Mouse (Mus musculus) limb, embryonic 10.5 days (tissue): ENCODE data around the gene Usp20. TPM values are rescaled to one million over a fixed set of nuclear protein-coding genes. Genes with fewer than 3 reads are reported as not detected.
"Not testable (repeated sequence)": the region's sequence is repeated elsewhere in the genome, so short reads cannot be mapped to it uniquely, and the experiment has no call there.

Experiments used
- DNase-seq: peaks from one replicate; pipeline ENCODE4 v3.0.0-alpha.2; 2017; ENCODE audit warnings: low spot score
- H3K27ac ChIP-seq: fragments of 300-500 bp; sonication (generic); 2 replicates; pipeline ENCODE4 v1.5.1; 2016; ENCODE audit warnings: mild to moderate bottlenecking
- H3K27me3 ChIP-seq: fragments of 300-500 bp; sonication (generic); 2 replicates; pipeline ENCODE4 v1.6.1; 2016; ENCODE audit warnings: low read depth, mild to moderate bottlenecking; ENCODE audit not compliant: poor library complexity, severe bottlenecking
- H3K36me3 ChIP-seq: fragments of 300-500 bp; sonication (generic); 2 replicates; pipeline ENCODE4 v1.6.1; 2016; ENCODE audit warnings: mild to moderate bottlenecking, moderate library complexity
- H3K4me1 ChIP-seq: fragments of 300-500 bp; sonication (generic); 2 replicates; pipeline ENCODE4 v1.6.1; 2016
- H3K4me3 ChIP-seq: fragments of 300-500 bp; sonication (generic); 2 replicates; pipeline ENCODE4 v1.5.1; 2016; ENCODE audit warnings: mild to moderate bottlenecking, moderate library complexity
- H3K9me3 ChIP-seq: fragments of 300-500 bp; sonication (generic); replicated peaks from 2 replicates; pipeline ENCODE4 v1.6.1; 2016; ENCODE audit warnings: mild to moderate bottlenecking
- WGBS: fragments of 180-500 bp; shearing (Covaris S2); methylation state at CpG from one replicate; pipeline ENCODE4 v1.1.7; 2016; 5-methylcytosine and 5-hydroxymethylcytosine counted together
- polyA plus RNA-seq: library from polyadenylated mRNA; unstranded; fragments of >200 nt; fragmentation: Nextera tagmentation; extraction: Ambion mirVana; gene quantifications from 2 replicates; pipeline ENCODE4 v1.2.1, GENCODE M21; 2016

The Usp20 gene
- polyA plus RNA-seq: 10.9 and 18.1 TPM in 2 replicates

DNA sequence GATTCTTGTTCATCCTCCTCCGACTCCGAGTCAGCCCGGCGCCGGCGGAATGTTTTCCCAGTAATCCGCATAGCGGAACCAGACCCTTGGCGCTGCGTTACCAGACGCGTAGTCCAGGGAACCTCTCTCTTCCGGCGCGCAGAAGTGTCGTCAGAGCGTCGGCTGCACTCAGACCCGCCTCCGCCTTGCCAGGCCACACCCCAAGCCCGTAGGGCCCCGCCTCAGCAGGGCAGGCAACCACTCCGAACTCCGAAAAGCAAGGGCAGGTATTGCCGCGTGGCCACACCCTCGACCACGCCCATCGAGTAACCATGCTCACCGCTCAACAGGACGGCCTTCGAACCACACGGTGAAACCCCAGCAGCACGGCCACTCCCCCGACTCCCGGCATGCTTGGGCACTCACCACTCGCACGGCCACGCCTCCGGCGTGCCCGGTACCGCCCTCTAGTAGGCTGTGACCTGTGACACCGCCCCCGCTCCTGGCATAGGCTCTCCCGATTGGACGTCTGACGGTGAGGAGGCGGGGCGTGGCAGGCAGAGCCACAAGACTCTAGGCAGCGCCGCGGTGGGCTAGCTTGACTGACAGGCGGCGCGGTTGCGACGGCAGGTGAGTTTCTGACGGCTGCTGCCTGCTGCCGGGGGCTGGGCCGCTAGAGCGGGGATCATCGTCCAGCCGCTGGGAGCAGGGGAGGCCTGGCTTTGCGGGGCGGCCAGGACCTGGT is at the start of gene Usp20, which contains the start of gene BC005624:
Gene Usp20 (plus strand): TSS at position 490 of the 724 bp plus-strand sequence.
Gene BC005624 (minus strand): TSS at position 412 of the 724 bp plus-strand sequence.
- under 1% methylated on average over 66 of the region's 66 CpGs for WGBS
- Histone ChIP-seq H3K9me3 (no peaks in the 10 kb centered on the region), H3K4me1 (peaks cover 32% of the 10 kb centered on the region), H3K27ac (peak within 1 kb of the TSS; percentile 77), H3K36me3 (peaks cover 32% of the 10 kb centered on the region), H3K4me3 (peak within 1 kb of the TSS; percentile 88), H3K27me3 (no peaks in the 10 kb centered on the region)
- peak; percentile 98 for DNase-seq

DNA sequence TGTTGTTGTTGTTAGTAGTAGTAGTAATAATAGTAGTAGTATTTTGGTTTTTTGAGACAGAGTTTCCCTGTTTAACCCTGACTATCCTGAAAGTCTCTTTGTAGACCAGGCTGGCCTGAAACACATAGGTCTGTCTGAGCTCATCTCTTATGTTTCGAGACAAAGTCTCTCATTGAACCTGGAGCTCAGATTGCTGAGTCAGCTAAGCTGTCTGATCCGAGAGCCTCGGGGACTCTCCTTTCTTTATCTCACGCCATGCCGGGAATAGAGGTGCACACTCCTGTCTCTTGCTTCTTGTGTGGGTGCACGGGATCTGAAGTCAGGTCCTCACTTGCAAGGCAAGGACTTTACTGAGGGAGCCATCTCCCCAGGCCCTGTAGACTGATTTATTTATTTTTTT is 49.0 kb upstream of the Usp20 start:
- 85% methylated on average over 6 of the region's 6 CpGs for WGBS
- Histone ChIP-seq H3K4me3 (no peak overlapping the region), H3K36me3 (no peaks in the 10 kb centered on the region), H3K4me1 (peaks cover 20% of the 10 kb centered on the region), H3K27me3 (no peaks in the 10 kb centered on the region), H3K9me3 (no peaks in the 10 kb centered on the region), H3K27ac (no peak overlapping the region)
- DNase-seq: no peak

DNA sequence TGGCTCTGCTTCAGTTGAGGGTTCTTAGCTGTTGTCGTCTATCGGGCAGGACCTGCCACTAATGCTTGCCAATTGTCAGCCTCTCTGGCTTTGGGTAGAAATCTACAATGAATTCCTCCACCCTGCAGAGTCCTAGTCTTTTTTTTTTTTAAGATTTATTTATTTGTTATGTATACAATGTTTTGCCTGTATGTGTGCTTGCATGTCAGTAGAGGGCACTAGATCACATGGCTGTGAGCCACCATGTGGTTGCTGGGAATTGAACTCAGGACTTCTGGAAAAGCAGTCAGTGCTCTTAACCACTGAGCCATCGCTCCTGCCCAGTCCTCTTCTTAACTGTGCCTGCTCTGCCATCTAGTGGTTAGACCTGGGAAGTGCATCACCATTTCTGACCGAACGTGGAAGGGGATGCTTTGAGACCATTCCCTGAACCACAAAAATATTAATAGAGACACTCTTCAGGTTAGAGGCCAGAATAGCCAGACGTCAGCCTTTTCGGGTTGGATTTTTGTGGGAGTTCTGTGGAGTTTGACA is 48.1 kb upstream of the Usp20 start:
- peak; percentile 83 for DNase-seq
- Histone ChIP-seq H3K4me1 (peaks cover 11% of the 10 kb centered on the region), H3K27ac (no peak overlapping the region), H3K27me3 (no peaks in the 10 kb centered on the region), H3K36me3 (no peaks in the 10 kb centered on the region), H3K4me3 (no peak overlapping the region), H3K9me3 (no peaks in the 10 kb centered on the region)
- 24% methylated on average over 7 of the region's 7 CpGs for WGBS

DNA sequence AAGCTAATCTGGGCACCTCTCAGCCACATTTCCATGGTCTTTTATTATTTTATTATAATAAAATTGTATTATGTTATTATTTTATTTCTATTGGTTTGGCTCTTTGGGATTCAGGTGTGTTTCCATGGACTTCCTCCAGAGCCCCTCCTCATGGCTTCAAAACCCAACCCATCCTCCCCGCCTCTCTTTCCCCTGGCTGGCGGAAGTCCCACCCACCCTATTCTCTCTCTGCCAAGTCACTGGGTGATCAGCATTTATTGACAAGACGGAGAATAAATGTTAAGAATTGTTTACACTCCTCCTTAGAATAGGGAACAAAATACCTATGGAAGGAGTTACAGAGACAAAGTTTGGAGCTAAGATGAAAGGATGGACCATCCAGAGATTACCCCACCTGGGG is 45.3 kb upstream of the Usp20 start:
- Histone ChIP-seq H3K27me3 (no peaks in the 10 kb centered on the region), H3K4me3 (no peak overlapping the region), H3K27ac (no peak overlapping the region), H3K36me3 (no peaks in the 10 kb centered on the region), H3K9me3 (no peaks in the 10 kb centered on the region), H3K4me1 (no peaks in the 10 kb centered on the region)
- 81% methylated on average over 3 of the region's 3 CpGs for WGBS
- no peak for DNase-seq

DNA sequence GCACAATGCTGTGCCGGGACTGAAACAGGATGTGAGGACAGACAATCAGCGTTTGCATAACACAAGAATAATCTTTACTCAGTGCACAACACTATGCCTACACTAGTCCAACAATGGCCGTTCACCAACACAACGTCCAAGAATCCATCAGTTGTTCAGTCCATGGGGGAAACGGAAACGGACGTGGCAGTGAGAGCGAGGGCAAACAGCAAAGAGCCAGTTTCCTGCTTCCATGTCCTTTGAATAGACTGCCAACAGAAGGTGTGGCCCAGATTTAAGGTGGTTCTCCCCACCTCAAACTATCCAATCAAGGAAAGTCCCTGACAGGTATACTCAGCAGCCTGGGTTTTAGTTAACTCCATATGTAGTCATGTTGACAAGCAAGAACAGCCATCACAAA is 44.3 kb upstream of the Usp20 start:
- Histone ChIP-seq H3K36me3 (no peaks in the 10 kb centered on the region), H3K9me3 (no peaks in the 10 kb centered on the region), H3K27ac (no peak overlapping the region), H3K27me3 (no peaks in the 10 kb centered on the region), H3K4me1 (peaks cover 2% of the 10 kb centered on the region; the same call in 1 of the 2 replicates), H3K4me3 (no peak overlapping the region)
- WGBS: 92% methylated on average over 8 of the region's 8 CpGs
- DNase-seq: no peak

DNA sequence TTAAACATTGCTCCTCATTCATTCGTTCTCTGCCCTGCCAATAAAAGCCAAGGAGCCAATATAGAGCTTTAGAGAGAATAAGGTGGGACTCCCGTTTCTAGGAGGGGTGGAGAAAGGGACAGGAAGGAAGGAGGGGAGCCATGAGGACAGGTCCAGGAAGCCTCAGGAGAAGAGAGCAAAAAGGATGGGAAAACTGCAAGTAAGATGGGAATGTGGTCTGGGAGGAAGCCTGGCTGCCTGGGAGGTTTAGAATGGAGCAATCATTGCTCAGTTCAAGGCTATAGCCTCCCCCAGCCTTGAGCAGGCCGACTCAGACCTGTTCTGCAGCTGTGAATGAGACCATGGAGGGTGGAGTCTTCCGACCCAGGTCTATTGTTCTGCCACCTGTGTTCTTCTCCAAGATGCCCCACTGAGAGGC is 43.5 kb upstream of the Usp20 start:
- DNase-seq: no peak
- Histone ChIP-seq H3K4me3 (no peak overlapping the region), H3K9me3 (no peaks in the 10 kb centered on the region), H3K27me3 (no peaks in the 10 kb centered on the region), H3K4me1 (peaks cover 2% of the 10 kb centered on the region; the same call in 1 of the 2 replicates), H3K27ac (no peak overlapping the region), H3K36me3 (no peaks in the 10 kb centered on the region)
- WGBS: 50% methylated on average over 4 of the region's 4 CpGs

DNA sequence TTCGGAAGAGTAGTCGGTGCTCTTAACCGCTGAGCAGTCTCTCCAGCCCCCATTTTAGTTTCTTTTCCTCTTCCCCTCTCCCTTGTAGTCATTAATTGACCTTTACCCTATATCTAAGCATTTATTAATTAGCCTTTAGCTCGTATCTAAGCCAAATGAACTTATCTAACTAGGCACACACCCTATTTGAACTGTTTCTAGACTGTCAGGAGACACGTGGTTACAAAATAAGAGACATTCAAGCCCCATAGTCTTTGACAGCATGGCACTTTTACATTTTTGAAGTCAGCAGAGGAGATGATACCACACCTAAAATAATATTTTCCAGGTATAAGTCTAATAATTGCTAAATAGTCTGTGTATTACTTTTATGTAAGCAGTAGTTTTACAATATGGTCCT is 40.5 kb upstream of the Usp20 start:
- DNase-seq: no peak
- Histone ChIP-seq H3K4me1 (peaks cover 2% of the 10 kb centered on the region; the same call in 1 of the 2 replicates), H3K36me3 (no peaks in the 10 kb centered on the region), H3K27me3 (no peaks in the 10 kb centered on the region), H3K9me3 (no peaks in the 10 kb centered on the region), H3K4me3 (no peak overlapping the region), H3K27ac (no peak overlapping the region)
- 90% methylated on average over 5 of the region's 5 CpGs for WGBS

DNA sequence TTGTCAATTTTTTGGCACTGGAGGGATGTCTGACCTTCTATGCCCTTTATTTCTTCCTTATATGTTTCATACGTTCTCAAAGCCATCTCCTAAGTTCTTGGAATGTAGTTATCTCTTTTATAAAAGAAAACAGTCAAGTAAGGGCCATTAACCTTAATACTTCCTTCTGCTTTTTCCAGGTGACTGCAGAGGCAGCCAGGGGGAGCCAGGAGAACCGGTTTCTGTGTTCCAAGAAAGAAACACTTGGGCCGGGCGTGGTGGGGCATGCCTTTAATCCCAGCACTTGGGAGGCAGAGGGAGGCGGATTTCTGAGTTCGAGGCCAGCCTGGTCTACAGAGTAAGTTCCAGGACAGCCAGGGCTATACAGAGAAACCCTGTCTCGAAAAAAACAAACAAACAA is 40.0 kb upstream of the Usp20 start:
- DNase-seq, H3K36me3 ChIP-seq, H3K4me3 ChIP-seq, H3K27me3 ChIP-seq, H3K4me1 ChIP-seq, H3K9me3 ChIP-seq, H3K27ac ChIP-seq: not testable (repeated sequence)
- 58% methylated on average over 7 of the region's 7 CpGs for WGBS

DNA sequence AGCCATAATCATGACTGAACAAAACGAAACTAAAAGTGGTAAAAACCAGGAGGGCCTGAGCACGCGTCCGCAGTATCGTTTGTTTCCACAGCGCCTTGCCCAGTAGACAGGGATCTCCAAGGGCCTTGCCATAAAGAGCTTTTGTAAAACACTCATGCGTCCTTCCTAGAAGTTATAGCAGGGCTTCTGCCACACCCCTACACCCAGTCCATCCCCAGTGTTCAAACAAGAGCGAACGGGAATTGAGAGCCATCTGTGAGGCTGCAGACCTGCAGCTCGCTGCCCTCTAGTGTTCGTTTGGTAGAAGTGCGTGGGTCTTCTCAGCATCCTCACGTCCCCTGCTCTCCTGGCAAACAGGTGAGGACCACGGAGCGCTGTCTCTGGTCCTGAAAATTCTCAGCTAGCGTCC is 39.5 kb upstream of the Usp20 start:
- H3K36me3 ChIP-seq: no peaks in the 10 kb centered on the region
- H3K27me3 ChIP-seq: no peaks in the 10 kb centered on the region
- peak; percentile 83 for DNase-seq
- no peaks in the 10 kb centered on the region for H3K9me3 ChIP-seq
- 34% methylated on average over 16 of the region's 16 CpGs for WGBS
- peaks cover 2% of the 10 kb centered on the region; the same call in 1 of the 2 replicates for H3K4me1 ChIP-seq
- H3K27ac ChIP-seq: no peak overlapping the region
- H3K4me3 ChIP-seq: peak overlapping the region; percentile 30

DNA sequence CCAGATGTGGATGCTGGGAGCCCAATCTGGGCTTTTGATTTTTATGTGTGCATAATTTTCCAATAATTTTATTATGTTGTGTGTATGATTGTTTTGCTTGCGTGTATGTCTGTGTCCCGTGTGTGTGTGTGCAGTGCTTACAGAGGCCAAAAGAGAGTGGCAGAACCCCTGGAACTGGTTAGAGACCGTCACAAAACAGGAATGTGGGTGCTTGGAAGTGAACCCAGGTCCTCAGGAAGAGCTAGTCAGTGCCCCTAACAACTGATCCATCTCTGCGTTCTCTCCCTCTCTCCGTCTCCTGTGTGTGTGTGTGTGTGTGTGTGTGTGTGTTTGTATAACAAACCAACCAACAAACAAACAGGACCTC is 29.6 kb upstream of the Usp20 start:
- no peaks in the 10 kb centered on the region for H3K9me3 ChIP-seq
- peaks cover 31% of the 10 kb centered on the region for H3K4me1 ChIP-seq
- no peaks in the 10 kb centered on the region for H3K27me3 ChIP-seq
- peak overlapping the region; percentile 94 for H3K27ac ChIP-seq
- DNase-seq: no peak
- peaks cover 35% of the 10 kb centered on the region for H3K36me3 ChIP-seq
- H3K4me3 ChIP-seq: peak overlapping the region; percentile 93
- 26% methylated on average over 5 of the region's 5 CpGs for WGBS

DNA sequence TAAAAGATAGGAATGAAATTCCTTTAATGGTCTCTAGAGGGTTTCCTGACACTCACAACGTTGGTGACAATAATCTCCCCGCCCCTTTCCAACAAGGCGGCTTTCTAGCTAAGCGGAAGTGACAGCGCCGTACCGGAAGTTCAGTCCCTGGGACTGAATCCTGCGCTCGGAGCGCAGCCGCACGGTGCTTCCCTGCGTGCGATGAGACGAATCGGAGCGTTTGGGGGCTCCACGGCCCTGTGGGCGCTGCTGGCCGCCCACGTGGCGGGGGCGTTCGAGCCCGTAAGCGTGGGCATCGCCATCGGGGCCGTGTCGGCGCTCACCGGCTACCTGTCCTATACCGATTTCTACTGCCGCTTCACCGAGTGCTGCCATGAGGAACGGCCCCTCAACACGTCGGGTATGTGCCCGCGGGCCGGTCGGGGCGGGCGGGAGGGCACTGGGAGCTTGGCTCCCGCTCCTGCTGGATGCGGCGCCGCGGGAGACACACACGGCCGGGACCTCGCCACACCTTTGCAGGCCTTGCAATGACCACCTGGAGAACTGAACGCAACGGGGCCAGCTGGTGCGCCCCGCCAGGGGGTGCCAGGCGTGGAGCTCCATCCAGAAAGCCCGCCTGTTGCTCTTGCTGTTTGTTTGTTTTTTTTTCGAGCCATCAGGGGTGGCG is 29.1 kb upstream of the Usp20 start, which contains the start of gene Tor1b:
Gene Tor1b (plus strand): TSS at position 136 of the 667 bp plus-strand sequence.
- Histone ChIP-seq H3K4me3 (peak within 1 kb of the TSS; percentile 93), H3K36me3 (peaks cover 40% of the 10 kb centered on the region), H3K27ac (peak within 1 kb of the TSS; percentile 94), H3K27me3 (no peaks in the 10 kb centered on the region), H3K9me3 (no peaks in the 10 kb centered on the region), H3K4me1 (peaks cover 31% of the 10 kb centered on the region)
- DNase-seq: peak; percentile 92
- under 1% methylated on average over 60 of the region's 60 CpGs for WGBS

DNA sequence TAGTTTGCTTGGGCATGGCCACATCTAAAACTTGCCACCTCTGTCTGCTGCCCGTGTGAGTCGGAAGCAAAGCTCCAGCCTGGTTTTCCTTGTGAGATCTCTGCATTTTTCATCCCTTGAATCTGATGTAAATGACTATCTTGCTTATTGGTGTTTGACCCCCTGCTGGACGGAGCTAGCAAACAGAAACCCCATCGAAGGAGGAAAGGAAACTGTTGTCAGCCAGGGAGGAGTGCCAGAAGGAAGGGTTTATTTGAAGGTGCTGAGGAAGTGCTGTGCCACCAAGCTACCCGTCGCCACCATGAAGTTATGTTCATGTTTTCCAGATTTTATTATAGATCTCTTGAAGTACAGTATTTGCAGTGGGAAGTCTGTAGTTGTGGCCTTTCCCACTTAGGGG is 27.3 kb upstream of the Usp20 start:
- Histone ChIP-seq H3K27ac (no peak overlapping the region), H3K4me1 (peaks cover 31% of the 10 kb centered on the region), H3K36me3 (peaks cover 58% of the 10 kb centered on the region), H3K9me3 (no peaks in the 10 kb centered on the region), H3K27me3 (no peaks in the 10 kb centered on the region), H3K4me3 (peak overlapping the region; percentile 93)
- DNase-seq: no peak
- WGBS: 71% methylated on average over 6 of the region's 6 CpGs

DNA sequence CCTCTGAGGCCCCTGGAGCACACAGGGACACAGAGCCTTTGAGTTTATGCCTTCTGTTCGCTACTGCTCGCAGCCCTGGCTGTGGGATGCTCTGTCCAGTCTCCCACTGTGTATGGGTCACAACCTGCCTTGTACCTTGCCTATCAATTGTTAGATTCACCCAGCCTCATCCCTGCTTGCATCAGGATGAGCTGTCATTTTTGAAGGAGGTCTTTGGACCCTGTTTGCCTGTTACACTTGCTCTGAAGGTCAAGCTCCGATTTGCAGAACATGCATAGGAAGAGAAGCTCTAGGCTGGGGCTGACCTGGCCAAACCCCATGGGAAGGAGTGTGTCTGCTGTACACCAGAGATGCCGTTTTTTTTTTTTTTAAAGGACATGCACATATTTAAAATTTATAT is 24.6 kb upstream of the Usp20 start:
- 89% methylated on average over 4 of the region's 4 CpGs for whole genome bisulfite sequencing
- Histone ChIP-seq H3K4me1 (peaks cover 29% of the 10 kb centered on the region), H3K36me3 (peaks cover 85% of the 10 kb centered on the region), H3K27me3 (no peaks in the 10 kb centered on the region), H3K9me3 (no peaks in the 10 kb centered on the region), H3K27ac (no peak overlapping the region), H3K4me3 (no peak overlapping the region)
- no peak for DNase-seq
